Mouse (Mus musculus) G1E (cell line): ENCODE results near the gene Tubgcp6.

ENCODE experiments used
- CTCF ChIP-seq: IDR thresholded peaks from 2 replicates; pipeline ENCODE4 v1.5.1; 2012; ENCODE audit warnings: low read depth, low read length, inconsistent platforms, mixed read lengths
- GATA1 ChIP-seq: IDR thresholded peaks from 2 replicates; pipeline ENCODE4 v1.6.1; 2012; ENCODE audit warnings: borderline replicate concordance, low read length, inconsistent platforms, mixed read lengths
- GATA2 ChIP-seq: IDR thresholded peaks from 2 replicates; pipeline ENCODE4 v1.6.1; 2012; ENCODE audit warnings: low read depth, low read length, inconsistent platforms, borderline replicate concordance
- POLR2AphosphoS5 ChIP-seq: IDR thresholded peaks from 2 replicates; pipeline ENCODE4 v1.6.1; 2012; ENCODE audit warnings: low read depth, low read length, inconsistent platforms; ENCODE audit not compliant: insufficient replicate concordance
- TAL1 ChIP-seq: conservative IDR thresholded peaks from 2 replicates; pipeline ENCODE4 v1.6.1; 2012; ENCODE audit warnings: low read depth, low read length, inconsistent platforms, mixed read lengths

DNA sequence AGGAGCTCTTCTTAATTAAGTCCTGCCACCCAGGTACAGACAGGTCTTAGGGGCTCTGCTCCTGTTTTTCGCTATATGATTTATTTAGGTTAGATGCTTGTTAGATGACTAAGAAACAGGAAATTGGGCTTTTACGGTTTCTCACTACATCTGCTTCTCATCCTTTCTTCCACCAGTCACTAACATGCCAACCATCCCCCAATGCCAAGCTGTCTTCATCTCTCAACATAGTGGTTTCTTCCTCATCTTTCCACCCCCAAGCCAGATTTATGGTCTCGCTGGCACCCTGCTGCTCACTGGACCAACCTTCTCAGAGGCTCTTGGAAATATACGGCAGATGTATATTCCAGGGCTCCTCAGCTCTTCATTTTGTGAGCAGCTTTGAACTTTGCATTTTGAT, 32.2 kb downstream of the Tubgcp6 start:
- TF ChIP-seq CTCF (no peak), TAL1 (no peak), GATA1 (no peak), POLR2AphosphoS5 (no peak), GATA2 (no peak)
